Mouse (Mus musculus): Measurements from ENCODE around the gene Wdr45b. TPM values are rescaled to one million over a fixed set of nuclear protein-coding genes. Genes with fewer than 3 reads are reported as not detected.
"Not testable (repeated sequence)": the region's sequence is repeated elsewhere in the genome, so short reads cannot be mapped to it uniquely, and the experiment has no call there.

Wdr45b gene
- polyA plus RNA-seq, 1 experiment from 2014 or later: 53.3 TPM

DNA sequence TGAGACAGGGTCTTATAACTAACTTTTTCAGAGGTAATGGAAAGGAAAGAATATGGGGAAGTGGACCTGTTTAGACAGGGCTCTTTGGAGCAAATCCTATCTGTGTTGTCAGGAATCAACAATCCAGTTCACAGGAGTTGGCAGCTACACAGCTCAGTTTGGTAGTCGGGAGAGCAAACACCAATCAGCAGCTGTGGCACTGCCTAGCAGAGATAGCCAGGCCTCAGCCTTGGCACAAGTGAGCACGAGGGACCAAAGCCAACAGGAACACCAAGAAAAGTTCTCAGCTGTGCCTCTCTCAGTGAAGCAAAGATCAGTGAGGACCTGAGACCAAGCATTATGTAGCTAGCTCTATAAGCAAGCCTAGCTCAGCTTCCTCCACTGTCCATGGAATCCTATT, 7.2 kb downstream of the Wdr45b start:
- 88% methylated on average over 2 of the region's 2 CpGs for WGBS
- no peak overlapping the region for H3K27ac ChIP-seq (ENCODE audit: low read depth, low read length)

GRCm38 (mm10) chr11:121342423-121342822, 11.8 kb downstream of the Wdr45b start:
- H3K9ac ChIP-seq (ENCODE audit: low read depth, low read length); DNase-seq (ENCODE audit: low spot score); H3K9me3 ChIP-seq (ENCODE audit: control insufficient read depth, low read length); H3K27me3 ChIP-seq (replicated peaks; ENCODE audit: control insufficient read depth, insufficient read depth, low read length); H3K4me3 ChIP-seq (ENCODE audit: low read depth, low read length); H3K4me2 ChIP-seq; H3K27ac ChIP-seq (ENCODE audit: low read depth, low read length); H3K4me1 ChIP-seq (replicated peaks; ENCODE audit: control insufficient read depth, insufficient read depth, low read length); ATAC-seq (replicated peaks; ENCODE audit: low FRiP score): not testable (repeated sequence)
- peaks cover 17% of the 10 kb centered on the region; the same call in 1 of the 2 replicates for H3K36me3 ChIP-seq (ENCODE audit: control insufficient read depth, insufficient read depth, low read length)
- WGBS: no CpG with 5 or more reads among the region's 1 CpGs

More for the DNA sequence above, 7.2 kb downstream of the Wdr45b start:
- H3K4me1 ChIP-seq (replicated peaks; ENCODE audit: control insufficient read depth, insufficient read depth, low read length): peaks cover 5% of the 10 kb centered on the region
- no peaks in the 10 kb centered on the region for H3K27me3 ChIP-seq (replicated peaks; ENCODE audit: control insufficient read depth, insufficient read depth, low read length)
- H3K9me3 ChIP-seq (ENCODE audit: control insufficient read depth, low read length): no peaks in the 10 kb centered on the region
- no peak overlapping the region for H3K9ac ChIP-seq (ENCODE audit: low read depth, low read length)
- no peak for ATAC-seq (replicated peaks; ENCODE audit: low FRiP score)
- H3K4me2 ChIP-seq: no peak overlapping the region
- H3K36me3 ChIP-seq (ENCODE audit: control insufficient read depth, insufficient read depth, low read length): peaks cover 14% of the 10 kb centered on the region; the same call in 1 of the 2 replicates
- no peak overlapping the region for H3K4me3 ChIP-seq (ENCODE audit: low read depth, low read length)
- no peak for DNase-seq (ENCODE audit: low spot score)

- DNase-seq (ENCODE audit: low spot score) (no peak), ATAC-seq (replicated peaks; ENCODE audit: low FRiP score) (no peak)
- H3K4me1 ChIP-seq (replicated peaks; ENCODE audit: control insufficient read depth, insufficient read depth, low read length): peaks cover 5% of the 10 kb centered on the region; the same call in 1 of the 2 replicates
- peak overlapping the region; percentile 41; the same call in 1 of the 2 replicates for H3K27ac ChIP-seq (ENCODE audit: low read depth, low read length)
- no peak overlapping the region for H3K4me3 ChIP-seq (ENCODE audit: low read depth, low read length)
- no peaks in the 10 kb centered on the region for H3K9me3 ChIP-seq (ENCODE audit: control insufficient read depth, low read length)
- no peak overlapping the region for H3K4me2 ChIP-seq
- H3K9ac ChIP-seq (ENCODE audit: low read depth, low read length): no peak overlapping the region
- 75% methylated on average over 1 of the region's 1 CpGs for WGBS
- peaks cover 9% of the 10 kb centered on the region; the same call in 1 of the 2 replicates for H3K36me3 ChIP-seq (ENCODE audit: control insufficient read depth, insufficient read depth, low read length)
- H3K27me3 ChIP-seq (replicated peaks; ENCODE audit: control insufficient read depth, insufficient read depth, low read length): no peaks in the 10 kb centered on the region
These were observed 14.0 kb downstream of the Wdr45b start for GRCm38 (mm10) chr11:121340287-121340686.

DNA sequence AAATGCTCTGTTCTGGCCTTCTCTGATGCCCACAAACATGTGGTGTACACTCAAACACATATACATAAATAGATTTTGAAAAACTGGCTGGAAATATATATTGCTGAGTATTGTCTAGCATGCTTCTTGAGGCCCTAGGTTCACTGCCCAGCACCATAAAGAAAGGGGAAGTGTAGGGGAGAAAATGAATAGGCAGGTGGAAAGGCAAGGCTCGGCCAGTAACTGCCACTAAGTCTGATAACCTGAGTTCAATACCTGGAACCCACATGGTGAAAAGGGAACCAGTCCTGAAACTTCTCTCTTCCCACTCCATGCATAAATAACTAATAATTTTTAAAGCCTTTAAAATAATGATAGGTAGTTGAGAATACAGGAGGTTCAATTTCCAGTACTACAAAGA, 14.6 kb downstream of the Wdr45b start:
- ATAC-seq (replicated peaks; ENCODE audit: low FRiP score) (no peak), DNase-seq (ENCODE audit: low spot score) (no peak)
- no peak overlapping the region for H3K9ac ChIP-seq (ENCODE audit: low read depth, low read length)
- no peak overlapping the region for H3K4me3 ChIP-seq (ENCODE audit: low read depth, low read length)
- peak overlapping the region; percentile 41; the same call in 1 of the 2 replicates for H3K27ac ChIP-seq (ENCODE audit: low read depth, low read length)
- WGBS: 49% methylated on average over 1 of the region's 1 CpGs
- no peaks in the 10 kb centered on the region for H3K9me3 ChIP-seq (ENCODE audit: control insufficient read depth, low read length)
- H3K27me3 ChIP-seq (replicated peaks; ENCODE audit: control insufficient read depth, insufficient read depth, low read length): no peaks in the 10 kb centered on the region
- no peak overlapping the region for H3K4me2 ChIP-seq
- peaks cover 5% of the 10 kb centered on the region; the same call in 1 of the 2 replicates for H3K4me1 ChIP-seq (replicated peaks; ENCODE audit: control insufficient read depth, insufficient read depth, low read length)
- H3K36me3 ChIP-seq (ENCODE audit: control insufficient read depth, insufficient read depth, low read length): peaks cover 10% of the 10 kb centered on the region; the same call in 1 of the 2 replicates

GRCm38 (mm10) chr11:121331641-121332040, 22.6 kb downstream of the Wdr45b start:
- no peak overlapping the region for H3K9ac ChIP-seq (ENCODE audit: low read depth, low read length)
- WGBS: 91% methylated on average over 3 of the region's 3 CpGs
- no peaks in the 10 kb centered on the region for H3K9me3 ChIP-seq (ENCODE audit: control insufficient read depth, low read length)
- peaks cover 36% of the 10 kb centered on the region; the same call in 1 of the 2 replicates for H3K36me3 ChIP-seq (ENCODE audit: control insufficient read depth, insufficient read depth, low read length)
- DNase-seq (ENCODE audit: low spot score) (no peak), ATAC-seq (replicated peaks; ENCODE audit: low FRiP score) (no peak)
- no peak overlapping the region for H3K4me3 ChIP-seq (ENCODE audit: low read depth, low read length)
- no peak overlapping the region for H3K27ac ChIP-seq (ENCODE audit: low read depth, low read length)
- H3K4me1 ChIP-seq (replicated peaks; ENCODE audit: control insufficient read depth, insufficient read depth, low read length): no peaks in the 10 kb centered on the region
- H3K27me3 ChIP-seq (replicated peaks; ENCODE audit: control insufficient read depth, insufficient read depth, low read length): no peaks in the 10 kb centered on the region
- H3K4me2 ChIP-seq: no peak overlapping the region

- no peaks in the 10 kb centered on the region for H3K9me3 ChIP-seq (ENCODE audit: control insufficient read depth, low read length)
- no peak overlapping the region for H3K4me3 ChIP-seq (ENCODE audit: low read depth, low read length)
- no peak overlapping the region for H3K27ac ChIP-seq (ENCODE audit: low read depth, low read length)
- H3K9ac ChIP-seq (ENCODE audit: low read depth, low read length): no peak overlapping the region
- H3K4me2 ChIP-seq: no peak overlapping the region
- no peaks in the 10 kb centered on the region for H3K27me3 ChIP-seq (replicated peaks; ENCODE audit: control insufficient read depth, insufficient read depth, low read length)
- no peak for ATAC-seq (replicated peaks; ENCODE audit: low FRiP score)
- no peak for DNase-seq (ENCODE audit: low spot score)
- H3K36me3 ChIP-seq (ENCODE audit: control insufficient read depth, insufficient read depth, low read length): peaks cover 29% of the 10 kb centered on the region; the same call in 1 of the 2 replicates
- H3K4me1 ChIP-seq (replicated peaks; ENCODE audit: control insufficient read depth, insufficient read depth, low read length): no peaks in the 10 kb centered on the region
These were observed 25.6 kb downstream of the Wdr45b start for GRCm38 (mm10) chr11:121328619-121329018.

DNA sequence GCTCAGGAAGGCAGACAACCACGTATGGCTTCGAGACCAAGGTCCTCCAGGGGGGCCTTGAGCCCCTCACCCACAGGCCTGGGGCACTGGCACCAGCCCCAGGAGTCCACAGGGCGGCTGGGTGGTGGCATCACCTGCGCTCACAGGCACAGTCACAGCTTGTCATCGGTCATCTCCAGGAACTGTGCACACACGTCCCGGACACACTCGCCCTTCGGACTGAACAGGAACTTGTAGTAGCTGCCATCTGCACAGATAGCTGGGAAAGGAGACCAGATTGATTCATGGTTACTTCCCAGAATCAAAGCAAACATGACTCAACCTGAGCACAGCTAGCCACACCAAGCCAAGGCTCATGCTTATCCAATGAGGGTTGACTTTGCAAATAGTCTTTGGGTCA, 26.0 kb downstream of the Wdr45b start:
- Histone ChIP-seq H3K27ac (ENCODE audit: low read depth, low read length) (no peak overlapping the region), H3K4me3 (ENCODE audit: low read depth, low read length) (no peak overlapping the region), H3K9me3 (ENCODE audit: control insufficient read depth, low read length) (no peaks in the 10 kb centered on the region), H3K27me3 (replicated peaks; ENCODE audit: control insufficient read depth, insufficient read depth, low read length) (no peaks in the 10 kb centered on the region), H3K4me1 (replicated peaks; ENCODE audit: control insufficient read depth, insufficient read depth, low read length) (no peaks in the 10 kb centered on the region), H3K4me2 (no peak overlapping the region), H3K9ac (ENCODE audit: low read depth, low read length) (no peak overlapping the region), H3K36me3 (ENCODE audit: control insufficient read depth, insufficient read depth, low read length) (peaks cover 28% of the 10 kb centered on the region; the same call in 1 of the 2 replicates)
- WGBS: 92% methylated on average over 9 of the region's 9 CpGs
- DNase-seq (ENCODE audit: low spot score): no peak
- ATAC-seq (replicated peaks; ENCODE audit: low FRiP score): no peak

- Histone ChIP-seq H3K36me3 (ENCODE audit: control insufficient read depth, insufficient read depth, low read length) (peaks cover 28% of the 10 kb centered on the region; the same call in 1 of the 2 replicates), H3K9me3 (ENCODE audit: control insufficient read depth, low read length) (no peaks in the 10 kb centered on the region), H3K27me3 (replicated peaks; ENCODE audit: control insufficient read depth, insufficient read depth, low read length) (no peaks in the 10 kb centered on the region), H3K9ac (ENCODE audit: low read depth, low read length) (no peak overlapping the region), H3K4me2 (no peak overlapping the region), H3K4me1 (replicated peaks; ENCODE audit: control insufficient read depth, insufficient read depth, low read length) (no peaks in the 10 kb centered on the region), H3K4me3 (ENCODE audit: low read depth, low read length) (no peak overlapping the region), H3K27ac (ENCODE audit: low read depth, low read length) (no peak overlapping the region)
- no peak for DNase-seq (ENCODE audit: low spot score)
- 95% methylated on average over 5 of the region's 5 CpGs for WGBS
- ATAC-seq (replicated peaks; ENCODE audit: low FRiP score): no peak
These were observed 27.6 kb downstream of the Wdr45b start for GRCm38 (mm10) chr11:121326681-121327080.

DNA sequence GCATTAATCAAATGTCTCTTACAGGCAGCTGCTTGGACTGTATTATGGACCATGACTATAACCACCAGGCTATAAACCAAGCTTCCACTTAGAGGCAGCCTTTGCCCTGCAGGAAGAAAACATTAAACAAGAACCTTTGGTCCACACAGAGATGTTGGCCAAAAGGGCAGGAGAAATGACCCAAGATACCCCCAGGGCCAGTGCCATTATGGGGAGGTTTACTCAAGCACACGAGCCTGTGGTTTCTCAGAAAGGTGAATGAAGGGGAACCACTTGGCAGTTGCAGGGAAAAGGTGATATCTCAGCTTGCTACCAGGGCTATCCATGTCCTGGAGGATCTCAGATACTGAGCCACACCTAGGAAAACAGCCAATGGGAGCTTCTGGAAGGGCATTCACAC, 28.2 kb downstream of the Wdr45b start:
- 70% methylated on average over 1 of the region's 1 CpGs for WGBS
- ATAC-seq (replicated peaks; ENCODE audit: low FRiP score) (no peak), DNase-seq (ENCODE audit: low spot score) (no peak)
- no peak overlapping the region for H3K4me2 ChIP-seq
- no peaks in the 10 kb centered on the region for H3K4me1 ChIP-seq (replicated peaks; ENCODE audit: control insufficient read depth, insufficient read depth, low read length)
- no peak overlapping the region for H3K9ac ChIP-seq (ENCODE audit: low read depth, low read length)
- H3K36me3 ChIP-seq (ENCODE audit: control insufficient read depth, insufficient read depth, low read length): peaks cover 28% of the 10 kb centered on the region; the same call in 1 of the 2 replicates
- no peaks in the 10 kb centered on the region for H3K27me3 ChIP-seq (replicated peaks; ENCODE audit: control insufficient read depth, insufficient read depth, low read length)
- H3K27ac ChIP-seq (ENCODE audit: low read depth, low read length): no peak overlapping the region
- H3K9me3 ChIP-seq (ENCODE audit: control insufficient read depth, low read length): no peaks in the 10 kb centered on the region
- no peak overlapping the region for H3K4me3 ChIP-seq (ENCODE audit: low read depth, low read length)
